Mouse (Mus musculus): ENCODE measurements around the gene Ctla2b. TPM values are rescaled to one million over a fixed set of nuclear protein-coding genes. Genes with fewer than 3 reads are reported as not detected.

Gene Ctla2b
- polyA plus RNA-seq, 1 experiment from 2014 or later = 4.7 TPM

DNA sequence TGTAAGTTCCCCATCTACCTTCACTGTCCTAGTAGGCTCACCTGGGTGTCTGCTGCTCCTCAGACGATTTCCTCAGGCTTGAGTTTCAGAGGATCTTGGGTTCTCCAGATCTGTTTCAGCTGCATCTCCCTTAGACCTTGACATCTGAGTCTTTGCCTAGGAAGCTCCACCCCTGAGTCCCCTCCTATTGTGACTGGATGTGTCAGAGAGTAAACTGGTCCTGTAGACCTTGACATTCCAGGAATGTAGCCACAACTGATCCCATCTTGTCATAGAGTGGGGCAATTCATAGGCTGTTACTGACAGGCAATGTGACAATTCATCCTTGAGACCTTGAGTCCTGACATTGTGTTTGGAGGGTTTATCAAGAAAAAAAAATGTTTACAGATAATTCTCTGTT is 33.0 kb downstream of the Ctla2b start, which contains the start of gene 4930486L24Rik:
TSS of gene 4930486L24Rik (minus strand) at position 195 of the 400 bp plus-strand sequence.
- Histone ChIP-seq H3K9me3 (replicated peaks; ENCODE audit: control insufficient read depth, low read length) (no peaks in the 10 kb centered on the region), H3K4me1 (ENCODE audit: control insufficient read depth, insufficient read depth, low read length) (no peaks in the 10 kb centered on the region), H3K4me3 (ENCODE audit: low read depth, low read length) (no peak within 1 kb of the TSS), H3K4me2 (no peak within 1 kb of the TSS), H3K36me3 (ENCODE audit: control insufficient read depth, insufficient read depth, low read length) (no peaks in the 10 kb centered on the region), H3K27ac (ENCODE audit: low read depth, low read length) (no peak within 1 kb of the TSS), H3K27me3 (ENCODE audit: control insufficient read depth, insufficient read depth, low read length) (no peaks in the 10 kb centered on the region), H3K9ac (ENCODE audit: low read depth, low read length) (no peak within 1 kb of the TSS)
- no peak for ATAC-seq (replicated peaks; ENCODE audit: insufficient number of reproducible peaks, low FRiP score, low TSS enrichment)
- 26% methylated on average over 1 of the region's 1 CpGs for WGBS (ENCODE audit: insufficient replicate concordance)

DNA sequence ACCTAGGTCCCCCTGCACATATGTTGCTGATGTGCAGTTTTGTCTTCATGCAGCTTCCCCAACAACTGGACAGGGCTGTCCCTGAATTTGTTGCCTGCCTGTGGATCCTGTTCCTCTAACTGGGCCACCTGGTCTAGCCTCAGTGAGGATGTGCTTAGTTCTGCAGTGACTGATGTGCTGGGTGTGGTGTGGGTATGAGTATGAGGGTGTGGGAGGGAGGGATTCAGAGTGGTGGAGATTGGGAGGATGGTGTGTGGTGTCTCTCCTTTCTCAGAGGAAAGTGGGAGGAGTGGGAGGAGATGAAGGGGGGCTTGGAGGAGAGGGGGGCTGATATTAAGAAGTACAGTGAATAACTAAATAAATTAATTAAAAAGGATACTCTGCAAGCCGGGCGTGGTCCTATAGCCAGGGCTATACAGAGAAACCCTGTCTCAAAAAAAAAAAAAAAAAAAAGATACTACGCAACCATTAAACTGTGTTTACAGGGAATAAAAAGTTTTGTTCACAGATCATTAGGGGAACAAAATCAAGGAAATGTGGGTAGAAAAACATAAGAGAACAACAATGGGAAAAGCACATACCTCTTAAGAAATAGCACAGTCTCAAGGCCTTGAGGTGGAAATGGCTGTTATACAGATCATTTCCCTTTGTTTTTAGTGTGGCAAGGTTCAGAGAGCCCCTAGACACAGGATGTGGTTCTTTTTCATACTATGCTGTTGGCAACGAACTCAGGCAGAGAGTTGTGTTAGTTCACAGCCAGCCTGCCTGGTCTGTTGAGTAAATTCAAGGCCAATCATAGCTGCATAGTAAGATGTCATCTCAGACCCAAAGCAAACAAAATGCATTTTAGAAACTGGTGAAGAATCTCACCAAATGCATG is 48.8 kb downstream of the Ctla2b start:
- no peaks in the 10 kb centered on the region for H3K27me3 ChIP-seq (ENCODE audit: control insufficient read depth, insufficient read depth, low read length)
- H3K4me2 ChIP-seq = no peak overlapping the region
- no peak for ATAC-seq (replicated peaks; ENCODE audit: insufficient number of reproducible peaks, low FRiP score, low TSS enrichment)
- H3K9ac ChIP-seq (ENCODE audit: low read depth, low read length) = no peak overlapping the region
- H3K9me3 ChIP-seq (replicated peaks; ENCODE audit: control insufficient read depth, low read length) = no peaks in the 10 kb centered on the region
- WGBS (ENCODE audit: insufficient replicate concordance) = 76% methylated on average over 4 of the region's 4 CpGs
- H3K27ac ChIP-seq (ENCODE audit: low read depth, low read length) = no peak overlapping the region
- no peaks in the 10 kb centered on the region for H3K4me1 ChIP-seq (ENCODE audit: control insufficient read depth, insufficient read depth, low read length)
- no peaks in the 10 kb centered on the region for H3K36me3 ChIP-seq (ENCODE audit: control insufficient read depth, insufficient read depth, low read length)
- no peak overlapping the region for H3K4me3 ChIP-seq (ENCODE audit: low read depth, low read length)

Other genes with a start within 250 kb of the Ctla2b start
- gene BC051665, start 111.1 kb downstream of the Ctla2b start, polyA plus RNA-seq (2014; fragmentation: Nextera tagmentation; extraction: Ambion mirVana) = not detected in 2 replicates
- gene Ctsll3, start 94.6 kb downstream of the Ctla2b start, polyA plus RNA-seq (2014; fragmentation: Nextera tagmentation; extraction: Ambion mirVana) = not detected in 2 replicates
- not detected in 2 replicates for gene 4930486L24Rik, start 33.0 kb downstream of the Ctla2b start, polyA plus RNA-seq (2014; fragmentation: Nextera tagmentation; extraction: Ambion mirVana)
- gene Gm49392, start 553 bp downstream of the Ctla2b start, polyA plus RNA-seq (2014; fragmentation: Nextera tagmentation; extraction: Ambion mirVana) = 0.48 and 0.49 TPM in 2 replicates
- not detected in 2 replicates for gene Tpbpb, start 7.4 kb upstream of the Ctla2b start, polyA plus RNA-seq (2014; fragmentation: Nextera tagmentation; extraction: Ambion mirVana)
- not detected in 2 replicates for gene Gm49393, start 38.1 kb upstream of the Ctla2b start, polyA plus RNA-seq (2014; fragmentation: Nextera tagmentation; extraction: Ambion mirVana)
- gene Gm49391, start 39.1 kb upstream of the Ctla2b start, polyA plus RNA-seq (2014; fragmentation: Nextera tagmentation; extraction: Ambion mirVana) = 4.6 TPM in 1 of 2 replicates, not detected in the other
- gene Ctla2a, start 39.2 kb upstream of the Ctla2b start, polyA plus RNA-seq (2014; fragmentation: Nextera tagmentation; extraction: Ambion mirVana) = 60.7 and 62.5 TPM in 2 replicates
- gene Tpbpa, start 44.5 kb upstream of the Ctla2b start, polyA plus RNA-seq (2014; fragmentation: Nextera tagmentation; extraction: Ambion mirVana) = not detected in 2 replicates
- 0.17 and 0.30 TPM in 2 replicates for gene Ctsj, start 108.5 kb upstream of the Ctla2b start, polyA plus RNA-seq (2014; fragmentation: Nextera tagmentation; extraction: Ambion mirVana)
- gene Ctsq, start 143.2 kb upstream of the Ctla2b start, polyA plus RNA-seq (2014; fragmentation: Nextera tagmentation; extraction: Ambion mirVana) = not detected in 2 replicates

Data from heart, embryonic 11.5 days (tissue).